Mouse (Mus musculus) lung, postnatal 25 days (tissue): Measurements from ENCODE around the gene Lmtk2.

Experiments used
- DNase-seq: peaks from one replicate; pipeline ENCODE4 v3.0.0; 2022; ENCODE audit warnings: low spot score

The Lmtk2 gene

GRCm38 (mm10) chr5:144109201-144109600 is 9.0 kb downstream of the Lmtk2 start:
- peak; percentile 80 for DNase-seq

GRCm38 (mm10) chr5:144112574-144113438 is 12.6 kb downstream of the Lmtk2 start:
- DNase-seq, result no peak

GRCm38 (mm10) chr5:144114068-144114467 is 13.8 kb downstream of the Lmtk2 start:
- peak; percentile 37 for DNase-seq

- no peak for DNase-seq
Measured at GRCm38 (mm10) chr5:144114970-144115627, 14.9 kb downstream of the Lmtk2 start.

- no peak for DNase-seq
Measured at GRCm38 (mm10) chr5:144115628-144115977, 15.4 kb downstream of the Lmtk2 start.

GRCm38 (mm10) chr5:144118271-144118670 is 18.0 kb downstream of the Lmtk2 start:
- no peak for DNase-seq

GRCm38 (mm10) chr5:144119286-144119685 is 19.1 kb downstream of the Lmtk2 start:
- no peak for DNase-seq

- DNase-seq, result no peak
Measured at GRCm38 (mm10) chr5:144121489-144121888, 21.3 kb downstream of the Lmtk2 start.

- peak; percentile 28 for DNase-seq
Measured at GRCm38 (mm10) chr5:144125979-144126755, 25.9 kb downstream of the Lmtk2 start.

- DNase-seq, result no peak
Measured at GRCm38 (mm10) chr5:144143531-144143930, 43.3 kb downstream of the Lmtk2 start.

GRCm38 (mm10) chr5:144146898-144147297 is 46.7 kb downstream of the Lmtk2 start:
- DNase-seq, result peak; percentile 47

- no peak for DNase-seq
Measured at GRCm38 (mm10) chr5:144149530-144149929, 49.3 kb downstream of the Lmtk2 start.

GRCm38 (mm10) chr5:144151270-144151669 is 51.0 kb downstream of the Lmtk2 start:
- peak; percentile 46 for DNase-seq

GRCm38 (mm10) chr5:144154528-144154927 is 54.3 kb downstream of the Lmtk2 start:
- peak; percentile 78 for DNase-seq

- peak; percentile 90 for DNase-seq
Measured at GRCm38 (mm10) chr5:144158604-144159003, 58.4 kb downstream of the Lmtk2 start.

GRCm38 (mm10) chr5:144159137-144159536 is 58.9 kb downstream of the Lmtk2 start:
- DNase-seq, result no peak

- DNase-seq, result no peak
Measured at GRCm38 (mm10) chr5:144162080-144162812, 62.0 kb downstream of the Lmtk2 start.

- peak; percentile 81 for DNase-seq
Measured at GRCm38 (mm10) chr5:144162813-144163517, 62.7 kb downstream of the Lmtk2 start.

GRCm38 (mm10) chr5:144165756-144166155 is 65.5 kb downstream of the Lmtk2 start:
- DNase-seq, result no peak

- no peak for DNase-seq
Measured at GRCm38 (mm10) chr5:144169275-144169975, 69.2 kb downstream of the Lmtk2 start.

GRCm38 (mm10) chr5:144173648-144174047 is 73.4 kb downstream of the Lmtk2 start:
- no peak for DNase-seq
